Mouse (Mus musculus): Measurements from ENCODE around the gene Brk1. TPM values are rescaled to one million over a fixed set of nuclear protein-coding genes. Genes with fewer than 3 reads are reported as not detected.

Gene Brk1
- polyA plus RNA-seq, 1 experiment from 2014 or later: 227 TPM

DNA sequence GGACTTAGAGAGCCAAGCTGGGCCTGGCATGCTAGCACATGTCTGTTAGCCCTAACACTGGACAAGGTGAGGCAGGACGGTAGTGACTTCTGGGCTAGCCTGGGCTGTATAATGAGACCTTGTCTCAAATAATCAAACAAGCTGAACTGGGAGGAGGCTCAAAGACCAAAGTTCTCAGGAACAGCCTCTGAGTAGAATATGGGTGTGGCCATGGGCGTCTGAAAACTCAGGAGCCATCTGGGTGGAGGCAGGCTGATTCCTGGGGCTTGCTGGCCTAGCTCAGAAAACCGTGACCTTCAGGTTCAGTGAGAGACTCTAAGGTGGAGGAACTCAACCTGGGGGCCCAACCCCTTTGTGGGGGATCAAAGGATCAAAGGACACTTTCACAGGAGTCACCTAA, 47.1 kb downstream of the Brk1 start:
- Histone ChIP-seq H3K4me2 (replicated peaks) (no peak overlapping the region), H3K4me1 (replicated peaks) (no peaks in the 10 kb centered on the region), H3K9ac (replicated peaks) (no peak overlapping the region), H3K4me3 (replicated peaks) (no peak overlapping the region), H3K27me3 (no peaks in the 10 kb centered on the region), H3K27ac (no peak overlapping the region), H3K36me3 (no peaks in the 10 kb centered on the region), H3K9me3 (no peaks in the 10 kb centered on the region)
- ATAC-seq: no peak
- 63% methylated on average over 3 of the region's 3 CpGs for WGBS

DNA sequence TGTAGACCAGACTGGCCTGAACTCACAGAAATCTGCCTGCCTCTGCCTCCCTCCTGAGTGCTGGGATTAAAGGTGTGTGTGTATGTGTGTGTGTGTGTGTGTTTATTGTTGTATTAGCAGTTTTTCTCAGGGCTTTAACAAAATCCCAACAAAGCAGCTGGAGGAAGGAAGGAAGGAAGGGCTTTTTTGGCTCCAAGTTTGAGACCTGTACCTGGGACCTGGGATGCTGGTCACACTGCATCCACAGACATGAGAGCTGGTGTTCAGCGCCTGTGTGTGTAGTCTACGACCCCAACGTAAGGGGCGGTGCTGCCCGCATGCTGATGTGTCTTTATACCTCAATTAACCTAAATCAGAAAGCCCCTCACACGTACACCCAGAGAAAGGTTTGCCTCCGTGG, 49.0 kb downstream of the Brk1 start:
- H3K4me3 ChIP-seq (replicated peaks): no peak overlapping the region
- no peaks in the 10 kb centered on the region for H3K36me3 ChIP-seq
- no peaks in the 10 kb centered on the region for H3K9me3 ChIP-seq
- WGBS: 92% methylated on average over 7 of the region's 7 CpGs
- H3K4me1 ChIP-seq (replicated peaks): no peaks in the 10 kb centered on the region
- H3K9ac ChIP-seq (replicated peaks): no peak overlapping the region
- H3K4me2 ChIP-seq (replicated peaks): no peak overlapping the region
- H3K27ac ChIP-seq: no peak overlapping the region
- H3K27me3 ChIP-seq: no peaks in the 10 kb centered on the region
- no peak for ATAC-seq

DNA sequence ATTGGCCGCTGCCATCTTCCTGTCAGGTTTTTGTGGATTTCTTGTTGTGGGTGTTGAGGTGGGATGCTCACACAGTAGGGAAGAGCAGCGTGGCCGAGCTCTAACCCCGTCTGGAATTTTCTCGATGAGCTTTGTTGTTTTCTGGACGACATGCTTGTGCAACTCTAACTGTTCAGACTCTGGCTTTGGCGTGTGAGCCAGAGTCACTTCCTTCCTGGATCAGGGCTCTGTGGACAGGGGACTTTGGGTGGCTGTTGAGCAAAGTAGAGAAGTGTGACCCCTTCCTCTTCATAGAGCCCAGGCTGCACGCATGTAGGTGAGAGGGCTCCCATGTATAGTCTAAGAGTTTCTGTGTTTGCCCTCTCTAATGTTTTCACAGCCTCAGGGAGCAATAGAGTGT, 49.5 kb downstream of the Brk1 start:
- no peaks in the 10 kb centered on the region for H3K27me3 ChIP-seq
- no peak overlapping the region for H3K4me3 ChIP-seq (replicated peaks)
- no peak overlapping the region for H3K27ac ChIP-seq
- H3K9ac ChIP-seq (replicated peaks): no peak overlapping the region
- no peaks in the 10 kb centered on the region for H3K4me1 ChIP-seq (replicated peaks)
- 86% methylated on average over 8 of the region's 8 CpGs for WGBS
- no peak overlapping the region for H3K4me2 ChIP-seq (replicated peaks)
- no peaks in the 10 kb centered on the region for H3K36me3 ChIP-seq
- no peak for ATAC-seq
- H3K9me3 ChIP-seq: no peaks in the 10 kb centered on the region

DNA sequence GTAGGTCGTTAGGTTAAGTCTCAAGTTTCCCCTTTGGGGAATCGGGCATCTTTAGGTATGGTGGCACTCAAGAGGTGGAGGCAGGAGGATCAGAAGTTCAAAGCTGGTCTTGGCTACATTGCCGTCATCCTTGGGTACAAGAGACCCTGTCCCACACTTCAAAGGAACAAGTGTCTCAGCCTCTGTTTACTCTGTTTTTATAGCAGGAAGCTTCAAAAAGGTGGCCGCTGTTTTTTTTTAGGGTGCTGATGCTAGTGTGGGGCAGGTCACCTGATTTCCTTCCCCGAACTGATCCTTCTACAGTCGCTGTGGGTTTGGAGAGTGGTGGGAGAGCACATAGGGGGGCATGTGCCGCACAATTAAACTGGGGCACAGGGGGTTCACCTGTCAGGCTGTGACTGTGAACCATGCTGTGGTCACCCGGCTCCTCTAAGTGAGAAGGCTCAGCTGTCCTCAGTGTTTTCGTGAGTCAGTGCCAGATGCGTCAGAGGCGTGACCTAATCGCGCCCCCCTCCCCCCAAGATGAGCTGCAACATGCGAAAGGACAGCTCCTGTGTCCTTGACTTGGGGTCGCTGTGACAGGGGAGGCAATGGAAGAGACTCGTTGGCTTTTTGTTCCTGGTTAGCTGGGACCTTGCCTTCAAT, 50.3 kb downstream of the Brk1 start:
- Histone ChIP-seq H3K4me3 (replicated peaks) (no peak overlapping the region), H3K27me3 (no peaks in the 10 kb centered on the region), H3K9ac (replicated peaks) (no peak overlapping the region), H3K9me3 (no peaks in the 10 kb centered on the region), H3K4me2 (replicated peaks) (no peak overlapping the region), H3K4me1 (replicated peaks) (no peaks in the 10 kb centered on the region), H3K27ac (no peak overlapping the region), H3K36me3 (no peaks in the 10 kb centered on the region)
- WGBS: 87% methylated on average over 16 of the region's 16 CpGs
- no peak for ATAC-seq

DNA sequence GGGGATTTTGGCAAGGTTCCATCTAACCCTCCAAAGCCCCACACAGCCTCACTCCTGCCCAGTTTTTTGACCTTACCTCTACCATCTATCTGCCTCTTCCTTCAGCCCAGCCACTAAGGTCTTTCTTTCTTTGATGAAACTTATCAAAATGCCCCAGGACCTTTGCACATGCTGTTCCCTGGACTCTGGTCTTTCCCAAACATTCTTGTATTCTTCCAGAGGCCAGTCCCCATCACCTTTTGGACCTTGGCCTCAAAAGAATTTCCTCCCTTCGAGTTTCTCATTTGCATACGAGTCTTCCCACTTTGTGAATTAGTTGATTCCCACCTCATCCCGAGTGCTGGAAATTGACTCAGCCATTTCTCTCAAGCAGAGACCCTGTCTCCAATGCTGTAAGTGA, 50.9 kb downstream of the Brk1 start:
- H3K4me1 ChIP-seq (replicated peaks): no peaks in the 10 kb centered on the region
- no peaks in the 10 kb centered on the region for H3K9me3 ChIP-seq
- no peak overlapping the region for H3K4me2 ChIP-seq (replicated peaks)
- no peak for ATAC-seq
- no peaks in the 10 kb centered on the region for H3K27me3 ChIP-seq
- H3K36me3 ChIP-seq: no peaks in the 10 kb centered on the region
- no peak overlapping the region for H3K27ac ChIP-seq
- H3K9ac ChIP-seq (replicated peaks): no peak overlapping the region
- H3K4me3 ChIP-seq (replicated peaks): no peak overlapping the region
- 87% methylated on average over 3 of the region's 3 CpGs for WGBS

DNA sequence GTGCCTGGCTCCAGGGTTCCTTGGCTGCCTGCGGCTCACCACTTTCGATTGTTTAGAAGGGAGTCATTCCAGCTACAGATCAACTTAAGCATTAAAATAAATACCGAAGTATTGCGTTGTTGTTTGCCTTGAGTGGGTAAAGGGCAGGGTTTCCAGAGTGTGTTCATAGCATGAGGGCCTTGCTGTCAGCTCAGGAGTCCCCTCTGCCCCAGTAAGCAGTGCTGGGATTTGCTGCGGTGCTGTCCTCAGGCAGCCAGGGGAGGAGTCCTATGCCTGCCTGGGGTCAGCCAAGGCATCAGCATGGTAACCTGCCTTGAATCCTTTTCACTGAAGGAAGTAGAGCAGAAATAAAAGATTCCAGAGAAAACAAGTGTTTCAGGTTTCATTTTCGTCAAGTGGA, 52.3 kb downstream of the Brk1 start:
- ATAC-seq: no peak
- H3K36me3 ChIP-seq: no peaks in the 10 kb centered on the region
- no peak overlapping the region for H3K27ac ChIP-seq
- no peaks in the 10 kb centered on the region for H3K27me3 ChIP-seq
- no peaks in the 10 kb centered on the region for H3K9me3 ChIP-seq
- 0 out of 2 replicates have a peak, but pooled peaks cover 3% of the 10 kb centered on the region for H3K4me1 ChIP-seq (replicated peaks)
- no peak overlapping the region for H3K9ac ChIP-seq (replicated peaks)
- H3K4me2 ChIP-seq (replicated peaks): no peak overlapping the region
- 82% methylated on average over 6 of the region's 6 CpGs for WGBS
- H3K4me3 ChIP-seq (replicated peaks): no peak overlapping the region

DNA sequence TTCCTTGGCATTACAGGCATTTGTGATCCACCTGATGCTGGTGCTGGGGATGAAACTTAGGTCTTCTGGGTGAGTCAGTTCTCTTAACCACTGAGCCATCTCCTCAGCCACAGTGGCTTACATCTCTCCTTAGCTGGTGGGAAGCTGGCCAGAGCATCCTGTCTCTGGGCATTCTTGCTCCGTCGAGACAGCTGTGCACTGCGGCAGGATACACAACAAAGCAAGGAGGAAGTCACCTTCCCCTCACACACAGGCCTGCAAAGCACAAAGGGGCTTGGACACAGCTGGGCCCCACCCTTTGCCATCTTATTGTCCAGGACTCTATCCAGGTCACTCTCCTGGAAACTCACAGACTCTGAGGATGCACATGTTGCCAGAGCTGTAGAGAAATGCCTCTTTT, 53.7 kb downstream of the Brk1 start:
- WGBS: 63% methylated on average over 3 of the region's 3 CpGs
- Histone ChIP-seq H3K36me3 (no peaks in the 10 kb centered on the region), H3K27me3 (no peaks in the 10 kb centered on the region), H3K9ac (replicated peaks) (no peak overlapping the region), H3K27ac (no peak overlapping the region), H3K4me3 (replicated peaks) (no peak overlapping the region), H3K4me1 (replicated peaks) (0 out of 2 replicates have a peak, but pooled peaks cover 3% of the 10 kb centered on the region), H3K9me3 (no peaks in the 10 kb centered on the region), H3K4me2 (replicated peaks) (no peak overlapping the region)
- no peak for ATAC-seq

DNA sequence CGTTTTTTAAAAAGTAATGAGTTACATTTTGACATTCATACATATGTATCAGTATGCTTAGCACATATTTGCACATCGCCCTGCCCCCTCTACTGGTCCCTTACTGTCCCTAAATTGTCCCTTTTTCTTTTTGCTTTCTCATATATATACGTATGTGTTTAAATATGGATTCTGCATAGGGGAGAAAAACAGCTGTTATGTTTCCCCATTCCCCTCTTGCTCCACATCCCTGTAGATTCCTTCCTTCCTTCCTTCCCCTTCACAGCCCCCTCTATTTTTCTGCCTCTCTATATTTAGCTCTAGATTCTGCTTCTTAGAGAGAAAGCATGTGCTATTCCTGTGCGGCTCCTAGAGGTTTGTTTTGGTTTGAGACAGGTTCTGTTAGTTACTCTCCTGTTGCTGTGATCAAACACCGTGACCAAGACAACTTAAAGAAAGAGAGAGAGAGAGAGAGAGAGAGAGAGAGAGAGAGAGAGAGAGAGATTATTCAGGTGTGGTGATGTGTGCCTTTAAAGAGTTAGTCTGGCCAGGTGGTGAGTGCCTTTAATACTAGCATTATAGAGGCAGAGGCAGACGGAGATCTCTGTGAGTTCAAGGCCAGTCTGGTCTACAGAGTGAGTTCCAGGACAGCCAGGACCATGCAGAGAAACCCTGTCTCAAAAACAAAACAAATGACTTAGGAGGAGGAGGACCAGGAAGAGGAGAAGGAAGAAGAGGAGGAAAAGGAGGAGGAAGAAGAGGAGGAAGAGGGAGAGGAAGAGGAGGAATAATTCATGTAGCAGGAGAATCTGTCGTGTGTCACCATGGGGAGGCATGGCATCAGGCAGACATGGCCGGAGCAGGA, 55.3 kb downstream of the Brk1 start:
- no peaks in the 10 kb centered on the region for H3K9me3 ChIP-seq
- no peaks in the 10 kb centered on the region for H3K36me3 ChIP-seq
- H3K27ac ChIP-seq: no peak overlapping the region
- H3K4me3 ChIP-seq (replicated peaks): no peak overlapping the region
- no peak overlapping the region for H3K4me2 ChIP-seq (replicated peaks)
- no peaks in the 10 kb centered on the region for H3K27me3 ChIP-seq
- no peak overlapping the region for H3K9ac ChIP-seq (replicated peaks)
- H3K4me1 ChIP-seq (replicated peaks): 0 out of 2 replicates have a peak, but pooled peaks cover 3% of the 10 kb centered on the region
- WGBS: 78% methylated on average over 8 of the region's 8 CpGs
- no peak for ATAC-seq

DNA sequence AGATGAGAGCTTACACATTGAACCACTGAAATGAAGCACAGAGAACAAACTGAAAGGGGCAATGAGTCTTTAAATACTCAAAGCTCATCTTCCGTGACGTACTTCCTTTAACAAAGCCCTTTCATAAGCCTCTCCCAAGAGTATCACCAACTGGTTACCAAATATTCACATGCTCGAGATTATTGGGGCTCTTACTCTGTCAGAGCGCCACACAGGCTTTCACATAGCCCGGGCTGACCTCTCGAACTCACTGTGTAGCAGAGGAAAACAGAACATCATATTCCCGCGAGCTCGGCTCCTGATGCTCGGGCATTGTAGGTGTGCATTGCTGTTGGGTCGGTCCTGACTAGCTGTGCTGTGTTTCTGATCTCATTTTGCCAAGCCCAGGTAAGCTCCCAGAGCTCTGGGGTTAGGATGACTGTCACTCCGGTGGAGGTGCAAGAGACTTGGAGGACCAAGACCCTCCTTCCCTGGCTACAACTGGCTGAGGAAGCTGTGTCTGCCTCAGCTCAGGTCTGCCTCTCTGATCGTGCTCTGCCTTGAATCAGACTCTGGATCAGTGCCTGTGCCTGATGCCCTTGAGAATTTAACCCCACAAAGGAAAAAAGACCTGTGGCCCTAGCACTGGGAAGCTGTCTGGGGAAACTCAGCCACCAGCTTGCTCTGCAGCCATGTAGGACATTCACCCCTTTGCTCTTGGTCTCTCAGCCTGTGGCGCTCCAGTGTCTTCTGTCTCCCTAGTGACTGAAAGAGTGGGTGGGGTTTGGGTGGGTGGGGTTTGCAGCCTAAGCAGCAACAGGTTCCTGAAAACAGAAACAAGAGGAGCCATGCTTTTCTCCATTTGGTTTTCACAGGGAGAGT, 56.1 kb downstream of the Brk1 start:
- Histone ChIP-seq H3K9me3 (no peaks in the 10 kb centered on the region), H3K4me2 (replicated peaks) (no peak overlapping the region), H3K4me3 (replicated peaks) (no peak overlapping the region), H3K36me3 (no peaks in the 10 kb centered on the region), H3K9ac (replicated peaks) (no peak overlapping the region), H3K27ac (no peak overlapping the region), H3K27me3 (no peaks in the 10 kb centered on the region), H3K4me1 (replicated peaks) (0 out of 2 replicates have a peak, but pooled peaks cover 3% of the 10 kb centered on the region)
- WGBS: 73% methylated on average over 14 of the region's 14 CpGs
- no peak for ATAC-seq

DNA sequence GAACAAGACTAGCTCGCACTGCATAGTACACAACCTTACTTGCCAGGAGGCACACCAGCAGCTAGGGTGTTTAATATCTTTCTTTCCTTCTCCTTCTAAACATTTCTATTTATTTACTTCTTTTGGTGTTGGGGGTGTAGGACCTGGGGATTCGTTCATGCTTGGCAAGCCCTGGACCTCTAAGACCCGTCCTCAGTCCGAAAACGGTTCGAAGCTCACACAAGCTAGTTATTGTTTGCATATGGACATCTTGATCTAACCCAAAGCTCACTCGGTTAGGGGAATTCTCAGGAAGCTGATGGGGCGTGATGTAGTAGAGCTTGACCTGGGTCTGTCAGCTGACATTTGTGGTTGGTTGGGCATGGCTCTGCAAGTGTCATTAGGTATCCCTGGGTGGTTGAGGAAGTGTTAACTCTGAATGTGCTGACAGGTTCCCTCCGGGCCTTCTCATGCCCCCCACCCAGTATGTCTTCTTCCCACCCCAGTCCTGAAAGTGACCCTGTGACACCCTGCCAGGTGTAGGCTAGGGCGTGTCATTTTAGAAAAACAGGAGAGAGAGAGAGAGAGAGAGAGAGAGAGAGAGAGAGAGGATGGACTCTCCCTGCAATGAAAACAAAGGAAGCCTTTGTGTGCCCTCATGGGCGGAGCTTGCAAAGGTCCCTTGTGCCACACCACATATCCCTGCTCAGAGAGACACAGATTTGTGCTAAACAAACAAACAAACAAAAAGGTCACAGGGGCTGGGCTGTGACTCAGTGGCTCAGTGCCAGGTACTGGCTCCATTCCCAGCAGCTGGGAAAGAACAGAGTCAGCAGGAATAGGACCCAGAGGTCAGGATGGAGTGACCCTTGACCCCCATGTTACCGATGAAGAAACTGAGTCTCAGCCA, 57.0 kb downstream of the Brk1 start:
- 0 out of 2 replicates have a peak, but pooled peaks cover 3% of the 10 kb centered on the region for H3K4me1 ChIP-seq (replicated peaks)
- WGBS: 71% methylated on average over 12 of the region's 12 CpGs

DNA sequence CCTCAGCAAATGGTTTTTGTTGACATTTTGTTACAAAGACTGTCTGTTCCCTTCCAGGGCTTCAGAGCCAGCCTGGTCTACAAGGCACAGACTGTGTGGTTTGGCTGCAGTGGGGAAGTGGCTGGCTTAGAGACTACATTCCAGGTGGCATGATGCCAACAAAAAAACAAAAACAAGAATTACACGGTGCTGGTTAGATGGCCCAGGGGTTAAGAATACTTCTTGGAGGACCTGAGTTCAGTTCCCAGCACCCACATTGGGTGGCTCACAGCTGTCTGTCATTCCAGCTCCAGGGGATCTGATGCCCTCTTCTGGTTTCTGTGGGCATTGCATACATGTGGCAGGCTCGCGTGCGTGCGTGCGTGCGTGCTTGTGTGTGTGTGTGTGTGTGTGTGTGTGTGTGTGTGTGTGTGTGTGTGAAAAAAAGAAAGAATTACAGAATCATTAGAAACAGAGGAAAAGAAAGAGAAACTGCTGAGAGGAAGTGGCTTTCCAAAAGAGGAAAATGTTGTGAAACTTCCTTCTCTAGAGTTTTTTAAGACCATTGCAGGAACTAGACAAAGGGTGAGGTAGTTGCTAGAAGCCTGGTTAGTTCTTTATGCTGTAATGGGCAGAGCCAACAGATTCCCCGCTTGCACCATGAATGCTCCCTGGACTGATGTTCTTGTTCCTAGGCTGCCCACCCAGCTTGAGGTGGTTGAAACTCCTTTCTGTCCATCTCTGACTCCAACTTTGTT, 58.6 kb downstream of the Brk1 start:
- Histone ChIP-seq H3K9ac (replicated peaks) (no peak overlapping the region), H3K36me3 (no peaks in the 10 kb centered on the region), H3K9me3 (no peaks in the 10 kb centered on the region), H3K27ac (no peak overlapping the region), H3K4me2 (replicated peaks) (no peak overlapping the region), H3K4me3 (replicated peaks) (no peak overlapping the region), H3K27me3 (no peaks in the 10 kb centered on the region), H3K4me1 (replicated peaks) (0 out of 2 replicates have a peak, but pooled peaks cover 3% of the 10 kb centered on the region)
- 98% methylated on average over 8 of the region's 8 CpGs for WGBS
- no peak for ATAC-seq

More for the DNA sequence above, 57.0 kb downstream of the Brk1 start:
- H3K4me2 ChIP-seq (replicated peaks): no peak overlapping the region
- H3K27ac ChIP-seq: no peak overlapping the region
- H3K4me3 ChIP-seq (replicated peaks): no peak overlapping the region
- H3K9me3 ChIP-seq: no peaks in the 10 kb centered on the region
- no peaks in the 10 kb centered on the region for H3K27me3 ChIP-seq
- no peak for ATAC-seq
- H3K9ac ChIP-seq (replicated peaks): no peak overlapping the region
- H3K36me3 ChIP-seq: no peaks in the 10 kb centered on the region

Measured in midbrain, embryonic 13.5 days (tissue).